Comparison of ENCODE assay signal across 10 mouse cellular contexts in the genomic region with DNA sequence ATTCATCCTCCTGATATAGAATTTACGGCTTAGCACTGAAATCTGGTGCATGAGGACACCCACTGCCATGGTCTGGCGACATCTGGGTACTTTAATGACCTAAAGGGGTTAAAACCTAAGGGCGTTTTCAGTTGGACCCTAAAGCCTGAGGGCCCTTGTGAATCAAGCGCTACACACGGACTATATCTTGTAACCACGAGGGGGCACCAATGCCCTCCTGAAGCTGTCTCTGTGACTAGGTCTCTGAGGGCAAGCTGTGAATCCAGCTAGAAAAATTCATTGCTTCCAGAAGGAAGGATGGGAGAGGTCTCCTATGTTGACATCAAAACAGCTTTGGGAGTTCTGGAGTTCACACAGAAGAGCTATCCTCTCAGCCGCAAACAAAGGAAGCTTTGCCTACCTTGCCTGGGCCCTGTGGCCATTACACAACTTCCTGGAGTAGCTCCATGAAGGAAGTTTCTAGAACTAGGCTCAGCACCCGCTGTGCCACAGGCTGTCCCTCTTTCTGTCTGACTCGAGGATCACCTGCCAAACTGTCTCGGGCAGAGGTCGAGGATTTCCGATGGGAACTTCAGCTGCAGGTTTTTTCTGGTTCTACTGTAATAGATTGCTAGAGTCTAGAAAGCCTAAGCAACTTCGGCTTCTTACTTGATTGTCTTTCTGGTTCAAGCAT. TPM values are rescaled to one million over a fixed set of nuclear protein-coding genes. Genes with fewer than 3 reads are reported as not detected.
DNase-seq lines count a peak whose midpoint lies in the region; ATAC-seq lines count a peak whose summit lies in the region.
"Had no signal": no experiment of that assay in that cellular context is flagged by ENCODE, and none has a peak within 500 bp of the region (broad histone marks: within the 10 kb centered on the region; RNA-seq: fewer than 3 reads in every experiment).

No protein-coding gene starts in this region.

- intact Hi-C loops in heart, postnatal 36 days (cut with DNase I), result loop anchor here (5.0 kb wide), 1 partner anchor 927 kb away; no protein-coding TSS in a partner anchor

- peaks cover 23% of the 10 kb centered on the region for H3K27me3 ChIP-seq in heart, embryonic 10.5 days (ENCODE audit: insufficient read depth, poor library complexity, severe bottlenecking)

- no peak overlapping the region for H3K4me3 ChIP-seq in heart, embryonic 10.5 days
- H3K4me3 ChIP-seq: heart, embryonic 15.5 days; myocyte had no signal

- no peaks in the 10 kb centered on the region for H3K9me3 ChIP-seq in heart, embryonic 10.5 days
- H3K9me3 ChIP-seq: heart, embryonic 15.5 days had no signal

- peak; percentile 16 to 23 for DNase-seq in heart, postnatal 36 days
- DNase-seq in heart, embryonic 10.5 days (ENCODE audit: low spot score), result no peak
- peak; percentile 15 to 26 for DNase-seq in urinary bladder, postnatal 36 days (ENCODE audit: low spot score in 2 of 2)
- no peak for DNase-seq in urinary bladder, postnatal 4 days (ENCODE audit: low spot score in 2 of 2)
- DNase-seq in c-Kit-positive CD71-positive TER-119-positive erythroid progenitor cells, embryonic 14.5 days (ENCODE audit: low spot score), result peak; percentile 22
- DNase-seq in kidney, postnatal 36 days, result peak; percentile 18 to 71

- WGBS in heart, embryonic 10.5 days, result 51% methylated on average over 13 of the region's 13 CpGs

- ATAC-seq in megakaryocyte-erythroid progenitor cell, adult 5-6 weeks (replicated peaks; ENCODE audit: low FRiP score, low TSS enrichment, poor library complexity, severe bottlenecking), result peak; percentile 72; the same call in 1 of the 2 replicates
- ATAC-seq in activated CD4-positive, CD25-positive, alpha-beta regulatory T cell, adult 4 months, result no peak

- H3K36me3 ChIP-seq in heart, embryonic 10.5 days, result no peaks in the 10 kb centered on the region
- H3K36me3 ChIP-seq: heart, embryonic 15.5 days had no signal

- no peak overlapping the region for H3K27ac ChIP-seq in heart, embryonic 10.5 days
- H3K27ac ChIP-seq: heart, embryonic 15.5 days had no signal

- peaks cover 11% of the 10 kb centered on the region; the same call in 1 of the 2 replicates for H3K4me1 ChIP-seq in heart, embryonic 10.5 days

RNA-seq across cellular contexts. Expression of a gene that starts 34.4 kb away (rescaled TPM):
- total RNA-seq in heart, postnatal 36 days (2021), result under 1 TPM; 0.08 to 0.25 TPM
- polyA plus RNA-seq in heart, embryonic 10.5 days (2016; fragmentation: Nextera tagmentation; extraction: Ambion mirVana), result 3.1 and 4.2 TPM in 2 replicates
- not detected in 2 replicates for total RNA-seq in megakaryocyte-erythroid progenitor cell, adult 5-6 weeks (2014; fragmentation: Nextera tagmentation)
- total RNA-seq in megakaryocyte-erythroid progenitor cell, adult 5-6 weeks (2017), result not detected in 2 replicates
- not detected for polyA plus RNA-seq in activated CD4-positive, CD25-positive, alpha-beta regulatory T cell, adult 4 months (2017; shearing (Covaris generic))
- polyA plus RNA-seq: myocyte had no signal

RNA-seq across cellular contexts. Expression of a gene that starts 49.3 kb away (rescaled TPM):
- 10 to 100 TPM; 50.8 to 99.4 TPM for total RNA-seq in heart, postnatal 36 days (2021)
- polyA plus RNA-seq in heart, embryonic 10.5 days (2016; fragmentation: Nextera tagmentation; extraction: Ambion mirVana), result 78.8 and 129 TPM in 2 replicates
- total RNA-seq in megakaryocyte-erythroid progenitor cell, adult 5-6 weeks (2014; fragmentation: Nextera tagmentation), result 7.2 and 12.7 TPM in 2 replicates
- 7.9 and 10.9 TPM in 2 replicates for total RNA-seq in megakaryocyte-erythroid progenitor cell, adult 5-6 weeks (2017)
- polyA plus RNA-seq in activated CD4-positive, CD25-positive, alpha-beta regulatory T cell, adult 4 months (2017; shearing (Covaris generic)), result 1 to 10 TPM; 2.3 to 2.9 TPM

Comparison
In these comparisons a context has a peak if more than half of its experiments do, and no peak if none do; other contexts are left out.
1. DNase-seq: peak in heart, postnatal 36 days (2 of 2), urinary bladder, postnatal 36 days (2 of 2), c-Kit-positive CD71-positive TER-119-positive erythroid progenitor cells, embryonic 14.5 days (single experiment) and kidney, postnatal 36 days (2 of 2); none in heart, embryonic 10.5 days (single experiment) and urinary bladder, postnatal 4 days (0 of 2).